Mouse (Mus musculus) 3T3-L1 (cell line): ENCODE measurements around the gene Zfp174.
"Not testable (repeated sequence)": the region's sequence is repeated elsewhere in the genome, so short reads cannot be mapped to it uniquely, and the experiment has no call there.

Experiments
- DNase-seq: peaks from one replicate; pipeline ENCODE4 v3.0.0-alpha.2; 2015; ENCODE audit warnings: low read depth, low spot score

Zfp174 gene

DNA sequence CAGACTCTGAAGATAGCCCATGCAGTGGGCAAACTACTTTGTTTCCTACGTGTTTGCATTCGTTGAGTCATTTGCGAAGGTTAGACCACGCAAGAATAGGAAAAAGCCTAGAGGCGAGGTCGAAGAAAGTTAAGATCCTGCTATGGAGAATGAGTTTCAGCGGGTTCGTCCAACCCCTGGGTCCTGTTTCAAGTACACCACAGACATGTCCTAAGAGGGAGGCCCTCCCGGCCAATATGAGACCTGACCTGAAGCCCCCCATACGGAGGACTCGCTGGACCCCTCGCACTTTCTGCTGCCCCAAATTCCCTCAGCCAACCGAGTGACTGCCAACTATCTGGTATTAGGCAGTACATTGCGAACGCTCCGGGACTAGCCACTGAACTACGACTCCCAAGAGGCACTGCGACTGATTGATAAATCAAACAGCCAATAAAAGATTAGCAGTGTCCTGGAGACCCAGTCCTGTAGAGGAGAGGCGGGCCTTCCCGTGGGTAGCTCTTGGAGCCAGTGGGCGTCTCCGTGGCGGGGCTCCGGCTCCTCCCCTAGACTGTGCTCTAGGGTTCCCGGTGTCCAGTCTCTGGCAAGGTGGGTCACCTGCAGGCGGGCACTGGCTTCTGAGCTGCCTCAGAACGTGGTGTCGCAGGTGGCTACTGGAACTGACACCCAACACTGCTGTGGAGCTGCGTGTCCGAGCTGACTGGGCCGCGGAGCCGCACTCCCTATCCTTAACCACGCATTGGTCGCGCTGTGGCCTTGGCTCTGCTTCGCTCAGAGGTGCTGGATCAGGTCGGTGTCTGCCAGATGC, at the start of gene Zfp174:
TSS of gene Zfp174 (plus strand) at position 558 of the 808 bp plus-strand sequence.
- peak; percentile 100 for DNase-seq

DNA sequence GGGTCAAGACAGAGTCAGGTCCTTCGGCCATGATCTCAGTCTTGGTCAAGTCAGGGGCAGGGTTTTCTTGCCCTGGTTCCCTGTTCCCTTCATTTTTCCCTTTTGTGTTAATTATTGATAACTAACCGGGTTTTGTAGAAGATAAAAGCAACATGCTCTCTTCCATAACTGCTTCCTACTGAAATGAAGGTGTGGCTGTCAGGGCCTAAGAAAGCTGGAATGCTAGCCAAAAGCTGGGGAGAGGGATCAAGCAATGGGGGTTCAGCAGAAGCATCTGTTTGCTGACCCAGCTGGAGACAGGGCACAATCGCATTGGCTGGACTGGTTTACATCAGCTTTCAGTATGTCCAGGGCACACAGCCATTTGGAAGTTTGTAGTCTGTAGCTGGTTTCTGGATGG, 38.9 kb upstream of the Zfp174 start:
- DNase-seq, result peak; percentile 22

DNA sequence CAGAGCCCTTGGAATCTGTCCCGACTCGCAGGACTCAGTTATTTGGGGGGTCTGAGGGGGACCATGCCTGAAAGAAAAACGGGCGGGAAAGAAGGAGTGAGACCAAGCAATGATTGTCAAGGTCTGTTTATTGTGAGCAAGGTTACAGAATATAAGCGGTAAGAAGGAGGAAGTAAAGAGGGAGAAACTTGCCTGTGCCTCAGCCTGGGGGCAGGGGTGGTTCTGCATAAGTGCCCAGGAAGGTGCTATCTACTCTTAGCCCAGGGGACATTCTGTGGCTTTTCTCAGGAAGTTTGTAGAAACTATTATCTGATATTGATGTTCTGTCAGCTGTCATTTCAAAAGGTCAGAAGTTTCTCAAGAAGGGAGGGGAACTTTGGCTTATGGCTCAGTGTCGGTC, 32.4 kb upstream of the Zfp174 start:
- not testable (repeated sequence) for DNase-seq

DNA sequence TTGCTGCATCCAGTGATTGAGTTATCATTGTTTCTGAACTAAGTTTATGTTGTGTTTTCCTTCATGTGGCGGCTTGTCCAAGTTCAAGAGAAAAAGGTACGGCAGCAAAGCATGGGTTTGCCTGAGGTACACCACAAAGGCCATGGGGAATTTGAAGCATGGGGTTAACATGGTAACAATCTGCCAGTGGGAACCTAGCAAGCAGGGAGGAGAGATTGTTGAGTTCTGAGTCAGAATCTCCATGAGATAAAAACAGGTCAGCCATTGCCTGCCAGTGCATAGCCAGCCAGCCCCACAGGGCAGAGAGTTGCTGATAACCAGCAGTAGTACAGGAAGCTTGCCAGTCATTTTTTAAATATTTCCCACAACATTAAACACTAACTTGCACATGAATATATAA, 26.9 kb upstream of the Zfp174 start:
- peak; percentile 83 for DNase-seq

DNA sequence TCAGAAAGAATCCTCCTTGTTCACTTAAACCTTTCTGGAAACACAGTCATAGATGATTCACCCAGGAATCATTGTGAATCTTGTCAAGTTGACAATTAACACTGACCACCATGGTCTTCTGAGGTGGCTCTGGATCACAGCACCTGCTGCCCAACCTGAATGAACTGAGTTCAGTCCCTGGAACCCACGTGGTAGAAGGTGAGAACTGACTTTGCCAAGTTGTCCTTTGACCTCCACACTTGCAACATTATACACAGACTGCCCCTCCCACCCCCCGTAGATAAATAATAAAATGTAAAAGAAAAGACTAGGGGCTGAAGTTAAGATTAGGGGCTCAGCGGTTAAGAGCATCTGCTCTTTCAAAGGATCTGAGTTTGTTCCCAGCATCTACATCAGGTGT, 19.0 kb upstream of the Zfp174 start:
- peak; percentile 20 for DNase-seq

DNA sequence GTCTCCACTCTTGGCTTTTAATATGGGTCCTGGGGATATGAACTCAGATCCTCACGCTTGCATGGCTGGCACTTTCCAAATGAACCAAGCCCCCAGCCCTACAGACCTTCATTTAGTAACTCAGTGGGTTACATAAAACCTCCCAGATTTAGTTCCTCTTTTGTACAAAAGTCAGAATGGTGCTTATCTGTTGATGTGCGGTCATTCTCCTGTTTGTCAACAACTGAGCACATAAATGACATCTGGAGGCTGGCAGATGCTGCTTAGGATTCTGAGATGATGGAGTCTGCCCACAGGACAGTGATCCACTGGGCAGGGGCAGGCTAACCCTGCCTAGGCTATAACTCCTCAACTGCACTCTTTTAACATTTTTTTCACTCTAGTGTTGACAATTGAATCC, 17.3 kb upstream of the Zfp174 start:
- DNase-seq, result no peak

DNA sequence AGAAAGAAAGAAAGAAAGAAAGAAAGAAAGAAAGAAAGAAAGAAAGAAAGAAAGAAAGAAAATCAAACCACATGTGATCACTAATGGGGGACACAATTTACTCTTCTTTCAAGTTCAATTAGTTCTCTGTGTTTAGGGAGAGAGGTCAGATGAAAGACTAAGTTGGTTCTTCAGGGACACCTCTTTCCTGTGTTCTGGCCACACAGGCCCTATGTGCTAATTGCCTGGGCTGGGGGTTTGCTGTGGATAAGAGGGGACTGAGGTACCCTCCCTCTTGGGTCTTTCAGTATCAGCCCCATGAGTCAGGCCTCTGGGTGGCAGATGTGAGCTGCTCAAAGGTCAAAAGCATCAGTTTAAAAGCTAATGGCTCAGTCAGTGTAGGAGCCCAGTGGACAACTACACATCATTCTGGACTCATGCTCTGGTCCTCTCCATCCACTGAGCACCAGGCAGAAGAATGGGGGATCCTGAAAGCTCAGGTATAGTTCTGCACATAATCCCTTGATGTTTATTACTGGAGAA, 16.4 kb upstream of the Zfp174 start, which contains the start of gene Olfr15:
TSS of gene Olfr15 (plus strand) at position 291 of the 522 bp plus-strand sequence.
- DNase-seq, result no peak

DNA sequence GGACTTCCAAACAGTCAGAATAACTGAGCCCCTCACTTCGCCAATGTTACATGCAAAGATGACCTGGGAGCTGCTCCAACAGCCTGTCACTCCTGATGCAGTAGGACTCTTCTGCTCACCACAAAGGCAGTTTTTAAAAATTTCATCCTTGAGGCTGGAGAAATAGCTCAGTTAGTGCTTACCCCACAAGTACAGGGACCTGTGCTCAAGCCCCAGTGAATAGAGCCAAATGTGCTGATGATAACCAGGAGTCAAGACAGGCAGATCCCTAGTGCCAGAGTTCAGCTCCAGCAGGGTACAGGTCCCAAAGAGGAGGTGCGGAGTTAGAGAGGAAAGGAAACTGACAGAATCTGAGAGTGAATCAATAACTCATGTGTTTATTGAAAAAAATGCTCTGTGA, 11.6 kb upstream of the Zfp174 start:
- DNase-seq, result no peak

DNA sequence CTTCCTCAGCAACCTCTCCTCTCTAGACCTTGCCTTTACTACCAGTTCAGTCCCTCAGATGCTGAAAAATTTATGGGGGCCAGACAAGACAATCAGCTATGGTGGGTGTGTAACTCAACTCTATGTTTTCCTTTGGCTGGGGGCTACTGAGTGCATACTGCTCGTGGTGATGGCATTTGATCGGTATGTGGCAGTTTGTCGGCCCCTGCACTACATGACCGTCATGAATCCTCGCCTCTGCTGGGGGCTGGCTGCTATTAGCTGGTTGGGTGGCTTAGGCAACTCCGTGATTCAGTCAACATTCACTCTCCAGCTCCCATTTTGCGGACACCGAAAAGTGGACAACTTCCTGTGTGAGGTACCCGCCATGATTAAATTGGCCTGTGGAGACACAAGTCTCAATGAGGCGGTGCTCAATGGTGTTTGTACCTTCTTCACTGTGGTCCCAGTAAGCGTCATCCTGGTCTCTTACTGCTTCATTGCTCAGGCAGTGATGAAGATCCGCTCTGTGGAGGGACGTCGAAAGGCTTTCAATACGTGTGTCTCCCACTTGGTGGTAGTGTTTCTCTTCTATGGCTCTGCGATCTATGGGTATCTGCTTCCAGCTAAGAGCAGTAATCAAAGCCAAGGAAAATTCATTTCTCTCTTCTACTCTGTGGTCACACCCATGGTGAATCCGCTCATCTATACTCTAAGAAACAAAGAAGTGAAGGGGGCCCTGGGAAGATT, 7.7 kb upstream of the Zfp174 start:
- DNase-seq, result peak; percentile 26

DNA sequence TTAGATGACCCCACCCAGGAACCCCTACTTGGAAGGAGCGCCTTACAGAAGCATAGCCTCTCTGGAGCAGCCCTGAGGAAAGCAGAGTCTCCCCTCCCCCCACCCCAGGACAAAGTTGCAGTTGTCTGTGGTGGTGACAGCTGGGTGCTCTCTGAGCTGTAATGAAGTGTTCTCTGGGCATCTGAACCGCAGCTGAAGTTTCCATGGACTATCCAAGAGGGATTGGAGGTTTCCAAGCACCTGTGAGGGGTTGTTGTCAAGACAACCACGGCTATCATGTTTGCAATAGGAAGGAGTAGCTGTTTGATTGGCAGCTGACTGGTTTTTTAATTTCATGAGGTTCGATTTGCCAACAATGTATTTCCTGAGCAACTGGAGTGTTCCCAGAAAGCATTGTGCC, 4.1 kb upstream of the Zfp174 start:
- DNase-seq, result no peak

DNA sequence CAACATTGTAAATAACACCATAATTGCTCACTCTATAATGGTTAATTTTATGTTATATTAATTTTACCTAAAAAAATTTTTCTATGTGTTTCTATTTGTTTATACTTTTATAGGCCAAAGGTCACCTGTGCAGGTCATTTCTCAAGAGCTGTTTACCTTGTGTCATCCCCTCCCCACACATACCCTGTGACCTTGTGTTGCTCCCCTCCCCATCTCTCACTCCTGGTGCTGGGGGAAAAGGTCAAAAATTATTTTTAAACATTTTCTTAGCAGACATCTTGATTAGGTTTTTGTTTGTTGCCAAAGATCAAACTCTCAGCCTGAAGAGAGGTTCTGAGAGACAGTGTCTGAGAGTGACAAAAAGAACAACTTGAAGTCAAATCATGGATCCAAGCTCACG, 3.3 kb upstream of the Zfp174 start:
- no peak for DNase-seq

DNA sequence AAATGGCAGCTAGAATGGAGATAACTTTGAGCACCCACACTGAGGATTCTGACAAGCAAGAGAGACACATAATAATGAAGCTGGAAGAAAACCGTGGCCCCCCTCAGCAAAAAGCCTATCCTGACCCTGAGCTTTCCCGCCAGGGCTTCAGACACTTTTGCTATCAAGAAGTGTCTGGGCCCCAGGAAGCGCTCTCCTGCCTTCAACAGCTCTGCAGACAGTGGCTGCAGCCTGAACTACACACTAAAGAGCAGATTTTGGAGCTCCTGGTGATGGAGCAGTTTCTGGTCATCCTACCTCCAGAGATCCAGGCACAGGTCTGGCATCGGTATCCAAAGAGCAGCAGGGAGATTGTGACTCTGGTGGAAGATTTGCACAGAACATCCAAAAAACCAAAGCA, 803 bp downstream of the Zfp174 start:
- DNase-seq, result peak; percentile 35

DNA sequence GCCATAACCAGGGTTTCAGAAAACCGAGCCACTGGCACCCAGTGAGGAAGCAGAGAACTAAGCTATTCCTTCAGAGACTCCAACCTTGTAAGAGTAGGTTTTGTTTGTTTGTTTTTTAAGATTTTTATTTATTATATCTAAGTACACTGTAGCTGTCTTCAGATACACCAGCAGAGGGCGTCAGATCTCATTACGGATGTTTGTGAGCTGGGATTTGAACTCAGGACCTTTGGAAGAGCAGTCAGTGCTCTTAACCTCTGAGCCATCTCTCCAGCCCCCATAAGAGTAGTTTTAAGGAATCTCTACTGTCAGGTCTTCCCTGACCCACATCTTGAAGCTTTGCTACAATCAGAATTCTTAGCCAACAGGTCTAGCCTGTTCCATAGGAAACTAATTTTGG, 1.3 kb downstream of the Zfp174 start:
- DNase-seq, result no peak

DNA sequence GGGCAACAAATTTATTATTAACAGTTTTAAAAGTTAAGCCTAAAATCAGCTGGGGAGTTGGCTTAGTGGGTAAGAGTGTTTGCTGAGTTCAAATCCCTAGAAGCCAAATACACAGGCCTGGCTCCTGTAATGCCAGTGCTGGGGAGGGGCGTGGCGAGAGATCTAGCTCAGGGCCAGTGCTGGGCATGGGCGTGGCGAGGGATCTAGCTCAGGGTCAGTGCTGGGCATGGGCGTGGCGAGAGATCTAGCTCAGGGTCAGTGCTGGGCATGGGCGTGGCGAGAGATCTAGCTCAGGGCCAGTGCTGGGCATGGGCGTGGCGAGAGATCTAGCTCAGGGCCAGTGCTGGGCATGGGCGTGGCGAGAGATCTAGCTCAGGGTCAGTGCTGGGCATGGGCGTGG, 4.2 kb downstream of the Zfp174 start:
- not testable (repeated sequence) for DNase-seq

DNA sequence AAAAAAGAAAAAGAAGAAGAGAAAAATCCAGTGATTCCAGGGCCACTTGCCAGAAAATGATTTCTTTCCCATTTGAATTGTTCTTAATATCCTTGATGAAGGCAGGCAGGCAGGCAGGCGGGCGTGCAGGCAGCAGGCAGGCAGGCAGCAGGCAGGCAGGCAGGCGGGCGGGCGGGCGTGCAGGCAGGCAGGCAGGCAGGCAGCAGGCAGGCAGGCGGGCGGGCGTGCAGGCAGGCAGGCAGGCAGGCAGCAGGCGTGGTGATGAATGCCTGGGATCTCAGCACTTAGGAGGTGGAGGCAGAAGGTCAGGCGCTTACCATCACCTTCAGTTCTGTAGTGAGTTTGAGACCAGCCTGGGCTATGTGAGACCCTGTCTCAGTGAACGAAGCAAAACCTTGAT, 5.5 kb downstream of the Zfp174 start:
- DNase-seq, result no peak

DNA sequence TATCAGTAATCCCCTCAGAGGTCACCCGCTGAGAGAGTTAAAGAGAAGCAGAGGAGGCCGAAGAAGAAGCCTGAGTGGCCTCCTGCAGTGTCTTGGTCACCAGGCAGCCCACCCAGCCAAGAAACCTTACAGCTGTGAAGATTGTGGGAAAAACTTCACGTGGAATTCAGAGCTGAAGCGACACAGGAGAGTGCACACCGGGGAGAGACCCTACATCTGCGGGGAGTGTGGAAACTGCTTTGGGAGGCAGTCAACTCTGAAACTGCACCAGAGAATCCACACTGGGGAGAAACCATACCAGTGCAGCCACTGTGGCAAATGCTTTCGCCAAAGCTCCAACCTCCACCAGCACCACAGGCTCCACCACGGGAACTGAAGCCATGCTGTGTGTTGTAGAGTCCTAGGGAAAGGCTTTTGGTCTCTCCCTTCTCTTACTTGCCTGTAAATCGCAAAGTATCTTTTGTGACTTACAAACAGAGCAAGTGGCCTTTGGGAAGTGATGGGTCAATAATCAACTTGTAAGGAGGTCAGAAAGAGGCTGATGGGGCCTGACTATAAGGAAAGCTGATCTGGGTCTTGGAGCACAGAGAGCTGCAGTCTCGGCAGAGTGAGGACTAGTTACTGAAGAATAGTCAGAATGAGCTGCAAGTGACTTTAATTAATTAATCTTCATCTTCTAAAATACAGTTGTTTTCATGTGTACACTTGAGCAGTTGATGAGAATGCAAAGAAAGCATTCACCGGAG, 7.5 kb downstream of the Zfp174 start:
- DNase-seq, result no peak

DNA sequence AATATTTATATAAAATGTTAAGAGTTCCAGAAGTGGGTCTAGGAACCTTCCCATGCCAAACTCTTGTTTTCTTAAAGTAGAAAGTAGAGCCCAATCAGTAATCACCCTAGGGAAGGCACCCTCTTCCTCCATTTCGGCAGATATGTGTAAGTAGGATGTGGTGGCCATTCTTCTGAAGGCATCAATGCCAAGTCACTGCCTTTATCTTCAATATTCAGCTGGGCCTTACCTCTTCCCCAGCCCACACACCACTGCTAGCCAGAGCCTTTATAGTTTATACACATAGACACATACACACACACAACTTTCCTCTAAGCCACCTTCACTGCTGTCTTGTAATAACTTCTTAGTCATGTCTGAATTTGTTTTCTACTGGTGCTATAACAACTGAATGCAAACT, 8.7 kb downstream of the Zfp174 start:
- no peak for DNase-seq

DNA sequence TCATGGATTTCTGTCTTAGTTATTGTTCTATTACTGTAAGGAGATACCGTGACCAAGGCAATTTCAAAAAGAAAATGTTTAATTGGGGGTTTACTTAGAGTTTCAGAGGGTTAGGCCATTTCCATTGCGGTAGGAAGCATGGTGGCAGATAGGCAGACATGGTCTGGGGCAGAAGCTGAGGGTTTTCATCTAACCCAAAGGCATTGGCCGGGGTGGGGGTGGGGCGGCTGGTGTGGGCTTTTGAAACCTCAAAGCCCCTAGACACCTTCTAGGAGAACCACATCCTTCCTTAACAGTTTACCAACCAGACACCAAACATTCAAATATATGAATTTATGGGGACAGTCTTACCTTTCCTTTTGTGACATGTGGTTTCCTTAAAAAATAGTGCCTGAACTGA, 12.2 kb downstream of the Zfp174 start:
- no peak for DNase-seq

DNA sequence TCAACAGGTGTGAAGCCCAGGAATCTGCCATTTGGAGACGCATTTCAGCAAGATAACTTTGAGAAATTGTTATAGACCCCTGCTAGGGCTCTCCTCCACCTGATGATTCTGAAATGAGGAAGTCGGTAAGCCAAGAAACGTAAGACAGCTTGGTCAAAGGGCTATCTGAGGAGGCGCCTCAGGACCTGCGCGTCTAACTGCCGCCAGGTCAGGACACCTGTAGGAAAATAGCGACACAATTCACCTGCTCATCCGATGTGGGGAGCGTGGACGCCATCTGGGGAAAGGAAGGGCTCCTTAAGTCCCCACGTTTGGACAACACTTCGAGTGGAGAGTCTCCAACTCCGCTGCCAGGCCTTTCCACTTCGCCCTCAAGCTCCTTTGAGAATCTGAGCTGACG, 24.7 kb downstream of the Zfp174 start:
- no peak for DNase-seq

DNA sequence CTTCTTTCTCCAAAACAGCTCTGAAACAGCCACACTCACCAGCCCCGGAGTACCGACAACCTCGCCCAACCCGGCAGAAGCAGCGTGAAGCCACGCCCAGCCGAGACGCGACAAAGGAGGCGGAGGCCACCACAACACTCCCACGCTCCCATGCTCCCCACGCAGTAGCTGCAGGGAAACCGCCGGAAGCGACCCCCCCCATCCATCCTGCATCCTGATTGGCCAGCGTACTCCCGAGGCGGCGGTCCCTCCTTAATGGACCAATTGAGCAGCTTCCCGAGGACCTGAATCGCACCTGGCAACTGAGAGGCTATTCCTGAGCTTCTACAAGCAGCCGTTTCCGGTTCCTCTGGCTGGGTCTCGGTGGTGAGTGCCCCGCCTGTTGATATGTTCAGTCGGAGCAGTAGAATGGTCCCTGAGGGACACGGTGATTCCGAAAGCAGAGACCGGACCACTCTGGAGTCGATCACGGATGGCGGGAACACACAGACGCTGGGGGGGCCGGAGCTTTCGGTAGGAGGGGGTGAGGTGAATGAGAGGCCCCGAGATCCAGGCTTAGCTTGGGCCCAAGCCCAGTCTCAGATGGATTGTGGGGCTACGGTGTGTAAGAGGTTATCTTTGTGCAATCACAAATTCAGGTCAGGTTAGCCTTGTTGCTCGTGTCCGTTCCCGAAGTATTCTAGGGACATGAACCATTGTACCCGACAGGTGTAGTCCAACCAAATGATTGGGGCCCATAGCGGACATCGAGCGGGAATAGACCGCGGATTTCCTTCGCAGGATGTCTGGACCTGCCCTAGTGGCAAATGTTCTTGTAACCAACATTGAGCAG, 25.4 kb downstream of the Zfp174 start, which contains the start of gene Naa60:
TSS of gene Naa60 (plus strand) at position 160 of the 832 bp plus-strand sequence.
- DNase-seq, result peak; percentile 65

DNA sequence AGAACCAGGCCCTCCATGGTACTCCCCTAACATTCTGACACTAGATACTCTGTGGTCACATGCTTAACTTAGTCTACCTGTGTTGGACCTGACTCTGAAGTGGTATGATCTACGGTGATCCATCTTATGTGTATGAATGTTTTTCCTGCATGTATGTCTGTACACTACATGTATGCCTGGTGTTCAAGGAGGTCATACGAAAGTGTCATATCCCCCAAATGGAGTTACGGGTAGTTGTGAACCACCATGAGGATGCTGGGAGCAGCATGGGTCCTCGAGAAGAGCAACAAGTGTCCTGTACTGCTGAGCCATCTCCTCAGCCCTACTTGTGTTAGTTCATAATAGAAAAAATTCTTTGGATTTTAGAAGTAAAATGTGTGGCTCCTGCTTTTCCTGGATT, 29.3 kb downstream of the Zfp174 start:
- DNase-seq, result no peak
